Mouse (Mus musculus) mouse embryonic stem cell (cell line): ENCODE results near the gene Vmn2r62.
"Not testable (repeated sequence)": the region's sequence is repeated elsewhere in the genome, so short reads cannot be mapped to it uniquely, and the experiment has no call there.

Experiments
- in situ Hi-C, 2 experiments: fragments of 300-500 bp; cut with MboI; formaldehyde crosslinking; loops; 1 replicate in 1 of 2; 3 replicates in 1 of 2; pipeline ENCODE4 v1.14.3; 2019 to 2020; ENCODE audit warnings: low sequenced_read_pairs in 2 of 2, low pct_unique_long_range_greater_than_20kb in 1 of 2, mixed read lengths in 1 of 2; ENCODE audit not compliant: unreplicated experiment in 1 of 2

Gene Vmn2r62

DNA sequence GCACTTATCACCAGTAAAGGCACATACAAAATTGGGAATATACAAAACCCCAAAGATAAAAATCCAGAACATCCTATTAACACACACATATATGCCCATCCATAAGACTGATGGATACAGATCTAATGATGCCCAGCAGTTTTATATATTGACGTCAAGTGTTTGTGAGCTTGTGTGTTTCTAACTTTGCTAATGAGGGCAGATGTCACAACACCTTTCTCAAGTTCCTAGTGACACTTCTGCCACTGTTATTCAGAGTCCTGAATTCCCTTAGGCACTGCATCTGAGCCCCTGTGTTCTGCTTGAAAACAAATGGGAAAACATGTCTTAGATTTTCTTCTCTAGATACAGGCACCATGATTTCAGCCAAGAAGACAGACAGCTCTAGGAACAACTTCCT is at the start of gene Vmn2r62:
Gene Vmn2r62, minus strand, starts transcription at position 101 of the 400 bp plus-strand sequence.
- in situ Hi-C loops = not testable (repeated sequence)

DNA sequence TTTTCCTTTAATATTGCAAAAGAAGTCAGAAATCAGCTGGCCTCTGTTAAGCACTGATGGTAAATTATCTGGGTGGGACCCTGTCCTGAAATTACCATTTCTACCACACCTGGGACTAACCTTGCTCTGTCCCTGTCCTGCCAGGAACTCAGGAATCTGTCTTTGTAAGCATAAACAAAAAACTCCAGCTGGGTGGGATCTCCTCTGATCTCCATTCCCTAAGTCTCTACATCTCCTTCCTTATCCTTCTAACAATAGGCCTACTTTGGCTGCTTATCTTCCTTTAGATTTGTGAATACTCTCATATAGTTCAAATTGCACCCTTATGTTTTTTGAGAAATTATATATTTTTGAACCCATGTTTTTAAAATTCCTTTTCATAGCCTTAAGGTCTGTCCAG is 45.0 kb upstream of the Vmn2r62 start:
- in situ Hi-C loops = loop anchor here in 1 of 2 experiments (25.0 kb wide), 1 partner anchor 126 kb away; no protein-coding TSS in a partner anchor

GRCm38 (mm10) chr7:42832221-42832620 is 38.9 kb upstream of the Vmn2r62 start:
- in situ Hi-C loops = loop anchor here in 1 of 2 experiments (25.0 kb wide), 1 partner anchor 120 kb away; no protein-coding TSS in a partner anchor

DNA sequence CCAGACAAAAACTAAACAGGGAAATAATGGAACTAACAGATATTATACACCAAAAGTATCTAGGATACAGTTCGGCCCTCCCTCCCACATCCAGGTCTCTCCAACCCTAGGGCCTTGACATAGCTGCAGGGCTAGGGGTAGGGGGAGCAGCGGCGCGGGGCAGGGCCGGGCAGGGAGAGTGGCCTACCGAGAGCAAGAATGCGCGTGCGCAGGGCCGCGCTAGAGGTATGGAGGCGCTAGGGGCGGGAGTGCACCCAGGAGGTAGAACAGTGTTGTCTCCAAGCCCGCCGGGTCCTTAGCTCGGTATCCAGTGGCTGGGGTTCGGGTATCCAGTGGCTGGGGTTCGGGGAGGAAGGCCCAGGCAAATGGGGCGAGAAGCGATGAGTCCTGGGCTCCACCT is 43.5 kb downstream of the Vmn2r62 start:
- in situ Hi-C loops = no loop called here

- in situ Hi-C loops = no loop called here
Observed at GRCm38 (mm10) chr7:42738536-42739210, 54.7 kb downstream of the Vmn2r62 start.

GRCm38 (mm10) chr7:42726917-42727316 is 66.4 kb downstream of the Vmn2r62 start, which contains the start of gene Gm17067:
Gene Gm17067, minus strand, starts transcription at chr7:42727017.
- in situ Hi-C loops = not testable (repeated sequence)
